Mouse (Mus musculus) frontal cortex, postnatal 14 days (tissue): ENCODE results near the gene Rnase13.

Source experiments
- DNase-seq, 2 experiments: peaks; one replicate each; pipeline ENCODE4 v3.0.0; 2022; ENCODE audit warnings: low spot score in 2 of 2

The Rnase13 gene

GRCm38 (mm10) chr14:51877517-51877916 is 45.1 kb downstream of the Rnase13 start:
- no peak for DNase-seq

DNA sequence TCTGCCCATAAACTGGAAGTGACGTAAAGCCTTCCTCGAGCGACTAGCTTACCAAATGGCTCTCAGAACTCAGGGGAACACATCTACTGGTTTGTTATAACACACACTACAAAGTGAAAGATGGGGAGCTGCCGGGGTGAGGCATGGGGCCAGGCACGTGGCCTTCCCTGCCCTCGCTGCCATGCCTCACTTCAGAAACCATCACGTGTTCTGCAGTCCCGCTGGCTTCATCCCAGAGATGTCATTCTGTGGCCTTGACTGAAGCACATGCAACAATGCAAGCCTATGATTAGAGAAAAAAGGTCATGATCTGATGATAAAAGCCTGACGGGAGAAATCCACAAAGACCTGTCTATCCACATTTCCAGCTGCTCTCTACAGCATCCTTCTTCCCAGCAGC is 50.8 kb downstream of the Rnase13 start:
- DNase-seq = no peak
